Mouse (Mus musculus) erythroblast, embryonic 14.5 days (primary cell): ENCODE data around the gene Elane.

Experiments
- GATA1 ChIP-seq: IDR thresholded peaks from 2 replicates; pipeline ENCODE4 v1.6.1; 2012; ENCODE audit warnings: low read length, inconsistent platforms, mixed read lengths
- TAL1 ChIP-seq: IDR thresholded peaks from 3 replicates; pipeline ENCODE4 v1.6.1; 2012; ENCODE audit warnings: low read length, inconsistent platforms, mixed read lengths

DNA sequence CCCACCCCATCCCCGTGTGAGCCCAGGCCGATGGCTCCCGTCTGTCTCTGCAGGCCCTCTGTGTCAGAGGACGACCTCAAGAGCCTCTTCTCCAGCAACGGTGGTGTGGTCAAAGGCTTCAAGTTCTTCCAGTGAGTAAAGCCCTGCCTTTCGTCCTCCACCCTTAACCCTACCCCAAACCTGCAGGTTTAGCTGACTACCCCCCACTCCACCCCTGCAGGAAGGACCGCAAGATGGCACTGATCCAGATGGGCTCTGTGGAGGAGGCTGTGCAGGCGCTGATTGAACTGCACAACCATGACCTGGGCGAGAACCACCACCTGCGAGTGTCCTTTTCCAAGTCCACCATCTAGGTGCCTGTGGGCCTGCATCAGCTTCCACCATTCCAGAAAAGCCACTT, 23.1 kb upstream of the Elane start:
- TF ChIP-seq TAL1, result no peak
- TF ChIP-seq GATA1, result no peak
